Mouse (Mus musculus): Measurements from ENCODE around the gene Grm8.

DNA sequence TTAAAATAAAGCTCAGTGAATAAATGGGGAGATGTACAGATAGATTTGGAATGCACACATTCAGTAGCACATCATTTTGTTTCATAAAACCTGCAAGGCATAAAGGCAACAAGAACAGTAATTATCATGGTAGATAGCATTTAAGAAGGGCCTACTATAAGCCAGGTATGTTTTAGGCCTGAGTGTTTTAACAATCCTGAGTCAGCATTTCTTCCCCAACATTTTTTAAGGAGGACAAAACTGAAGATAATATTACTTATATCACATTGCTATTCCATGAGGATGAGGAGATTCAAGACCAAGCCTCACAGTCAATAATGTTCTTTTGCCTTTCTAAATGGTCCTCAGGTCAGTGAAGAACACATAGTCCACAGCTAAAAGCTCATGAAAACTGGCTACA, 762.6 kb downstream of the Grm8 start:
- no peak for TF ChIP-seq CTCF (IDR thresholded peaks at IDR 0.05; ENCODE audit: borderline replicate concordance, extremely low read depth, insufficient read depth, insufficient read length)
- no peak for TF ChIP-seq POLR2A (IDR thresholded peaks at IDR 0.05; ENCODE audit: borderline replicate concordance, extremely low read depth, insufficient read depth, insufficient read length, poor library complexity, severe bottlenecking)
